Mouse (Mus musculus): ENCODE measurements around the gene Olfr159. TPM values are rescaled to one million over a fixed set of nuclear protein-coding genes. Genes with fewer than 3 reads are reported as not detected.

Gene Olfr159
- total and polyA plus RNA-seq, 3 experiments: not detected

DNA sequence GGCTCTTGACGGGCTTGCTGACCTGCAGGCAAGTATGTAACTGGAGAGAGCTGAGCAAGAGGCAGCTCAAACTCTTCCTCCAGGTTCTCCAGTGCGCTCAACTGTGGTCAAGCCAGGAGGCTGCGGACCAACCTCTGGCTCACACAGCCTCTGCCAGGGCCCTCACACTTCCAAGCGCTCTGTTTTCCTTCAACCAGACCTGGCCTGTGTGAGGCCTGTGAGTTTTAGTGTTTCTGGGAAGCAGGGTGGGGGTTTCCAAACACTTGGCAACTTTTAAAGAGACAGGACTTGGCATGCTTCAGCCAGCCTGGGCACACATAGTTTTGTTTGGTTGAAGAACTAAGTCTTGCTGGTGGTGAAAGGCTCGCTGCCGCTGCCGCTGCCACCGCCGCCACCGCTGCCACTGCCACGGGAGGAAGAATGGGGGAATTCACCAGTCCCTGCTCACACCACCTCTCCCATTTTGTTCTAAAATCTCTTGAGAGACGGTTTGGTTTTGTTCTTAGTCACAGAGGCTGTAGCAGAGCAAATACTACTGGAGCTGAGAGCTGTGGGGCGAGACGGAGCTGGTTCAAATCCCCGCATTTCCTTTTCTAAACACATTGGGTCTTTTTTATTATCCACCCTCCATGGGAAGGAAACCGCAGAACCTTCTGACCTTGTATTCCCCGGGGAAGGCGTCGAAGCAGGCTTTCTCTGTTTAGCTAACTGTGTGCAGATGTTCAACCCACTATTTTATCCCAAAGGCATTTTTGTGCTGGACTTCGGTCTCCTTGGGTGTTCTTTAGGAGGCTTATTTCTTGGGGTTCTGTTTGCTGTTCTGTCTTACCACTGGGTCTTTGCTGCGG lies 11.0 kb downstream of the Olfr159 start:
- no peak overlapping the region for H3K27ac ChIP-seq (ENCODE audit: control insufficient read depth, low read depth, low read length)
- TF ChIP-seq RAD21 (IDR thresholded peaks at IDR 0.05; ENCODE audit: low read depth, low read length) (no peak), MAX (IDR thresholded peaks at IDR 0.05; ENCODE audit: low read length) (no peak)

DNA sequence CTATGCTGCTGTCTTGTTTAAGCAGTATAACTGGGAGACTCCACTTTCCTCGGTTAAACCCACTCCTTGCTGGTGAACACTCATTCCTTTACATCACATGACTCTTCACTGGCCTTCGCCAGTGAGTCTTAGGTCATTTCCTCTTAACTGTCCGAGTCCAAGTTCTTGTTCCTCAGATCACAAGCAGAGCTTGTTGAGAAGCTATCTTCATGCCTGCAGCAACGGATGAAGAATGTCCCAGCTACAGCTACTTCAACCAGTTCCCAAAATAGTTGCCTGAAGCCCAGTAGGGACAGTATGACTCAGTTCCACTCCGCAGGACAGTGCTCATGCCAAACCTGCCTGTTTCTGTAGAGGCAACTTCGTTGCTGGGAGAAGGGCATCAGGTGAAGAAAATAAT lies 13.6 kb downstream of the Olfr159 start:
- Histone ChIP-seq H3K79me2 (ENCODE audit: control insufficient read depth, insufficient read depth, low read length, poor library complexity) (no peaks in the 10 kb centered on the region), H3K9ac (ENCODE audit: control insufficient read depth, low read depth, low read length, poor library complexity, severe bottlenecking) (no peak overlapping the region), H3K9me3 (replicated peaks; ENCODE audit: insufficient read depth, low read length) (no peaks in the 10 kb centered on the region), H3K4me1 (ENCODE audit: control insufficient read depth in 1 of 2, insufficient read depth in 2 of 2, low read length in 2 of 2) (no peaks in the 10 kb centered on the region), H3K36me3 (ENCODE audit: control insufficient read depth in 1 of 2, insufficient read depth in 2 of 2, low read length in 2 of 2) (no peaks in the 10 kb centered on the region), H3K27ac (ENCODE audit: control insufficient read depth, low read depth, low read length) (no peak overlapping the region), H3K4me3 (ENCODE audit: control insufficient read depth in 1 of 2, insufficient read depth in 1 of 2, low read depth in 2 of 2, low read length in 2 of 2) (no peak overlapping the region), H3K27me3 (ENCODE audit: control insufficient read depth in 1 of 2, insufficient read depth in 2 of 2, low read length in 2 of 2) (no peaks in the 10 kb centered on the region; a peak in 1 of 4 replicates)
- no peak for TF ChIP-seq E2F4 (IDR thresholded peaks at IDR 0.05; ENCODE audit: borderline replicate concordance, low read depth, low read length)
- no peak for DNase-seq (ENCODE audit: low read depth, low spot score)

More for the DNA sequence above, 11.0 kb downstream of the Olfr159 start:
- Histone ChIP-seq H3K9ac (ENCODE audit: control insufficient read depth, low read depth, low read length, poor library complexity, severe bottlenecking) (no peak overlapping the region), H3K9me3 (replicated peaks; ENCODE audit: insufficient read depth, low read length) (no peaks in the 10 kb centered on the region), H3K4me1 (ENCODE audit: control insufficient read depth in 1 of 2, insufficient read depth in 2 of 2, low read length in 2 of 2) (no peaks in the 10 kb centered on the region), H3K79me2 (ENCODE audit: control insufficient read depth, insufficient read depth, low read length, poor library complexity) (no peaks in the 10 kb centered on the region), H3K27me3 (ENCODE audit: control insufficient read depth in 1 of 2, insufficient read depth in 2 of 2, low read length in 2 of 2) (no peaks in the 10 kb centered on the region; a peak in 1 of 4 replicates), H3K4me3 (ENCODE audit: control insufficient read depth in 1 of 2, insufficient read depth in 1 of 2, low read depth in 2 of 2, low read length in 2 of 2) (no peak overlapping the region), H3K36me3 (ENCODE audit: control insufficient read depth in 1 of 2, insufficient read depth in 2 of 2, low read length in 2 of 2) (no peaks in the 10 kb centered on the region)
- no peak for DNase-seq (ENCODE audit: low read depth, low spot score)

DNA sequence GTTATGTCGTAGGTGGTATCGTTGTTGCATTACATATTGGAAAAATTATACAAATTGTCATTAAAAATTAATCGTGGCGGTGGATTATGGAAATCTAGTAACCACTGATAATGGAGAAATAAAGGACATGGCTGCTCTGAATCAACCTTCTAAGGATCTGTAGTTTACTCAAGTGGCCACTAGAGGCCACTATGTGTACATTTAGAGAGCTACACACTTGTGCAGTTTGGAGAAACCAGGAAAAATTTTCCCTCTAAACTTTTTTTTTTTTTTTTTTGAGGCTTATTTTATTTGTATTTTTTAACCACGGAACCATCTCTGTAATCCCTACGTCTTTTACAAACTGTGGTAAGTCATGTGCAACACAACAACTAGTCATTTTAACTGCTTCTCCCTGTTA lies 25.6 kb downstream of the Olfr159 start:
- Histone ChIP-seq H3K4me3 (ENCODE audit: control insufficient read depth in 1 of 2, insufficient read depth in 1 of 2, low read depth in 2 of 2, low read length in 2 of 2) (no peak overlapping the region), H3K27me3 (ENCODE audit: control insufficient read depth in 1 of 2, insufficient read depth in 2 of 2, low read length in 2 of 2) (peaks cover 5 to 14% of the 10 kb centered on the region in 2 experiments), H3K9me3 (replicated peaks; ENCODE audit: insufficient read depth, low read length) (no peaks in the 10 kb centered on the region), H3K27ac (ENCODE audit: control insufficient read depth, low read depth, low read length) (no peak overlapping the region), H3K9ac (ENCODE audit: control insufficient read depth, low read depth, low read length, poor library complexity, severe bottlenecking) (no peak overlapping the region), H3K36me3 (ENCODE audit: control insufficient read depth in 1 of 2, insufficient read depth in 2 of 2, low read length in 2 of 2) (no peaks in the 10 kb centered on the region), H3K79me2 (ENCODE audit: control insufficient read depth, insufficient read depth, low read length, poor library complexity) (no peaks in the 10 kb centered on the region), H3K4me1 (ENCODE audit: control insufficient read depth in 1 of 2, insufficient read depth in 2 of 2, low read length in 2 of 2) (no peaks in the 10 kb centered on the region)
- TF ChIP-seq GATA1 (IDR thresholded peaks at IDR 0.05; ENCODE audit: low read depth, low read length) (no peak), POLR2A (IDR thresholded peaks at IDR 0.05; ENCODE audit: control insufficient read depth in 1 of 2, insufficient read depth in 1 of 2, low read depth in 1 of 2, low read length in 2 of 2, poor library complexity in 1 of 2) (no peak), SMC3 (IDR thresholded peaks at IDR 0.05; ENCODE audit: low read depth, low read length) (peak; percentile 40), RAD21 (IDR thresholded peaks at IDR 0.05; ENCODE audit: low read depth, low read length) (peak; percentile 53), ZC3H11A (IDR thresholded peaks at IDR 0.05; ENCODE audit: low read depth, low read length) (0 out of 2 replicates have a peak, but pooled peaks have one; percentile 11), CTCF (IDR thresholded peaks at IDR 0.05 in 2 of 3, conservative IDR thresholded peaks at IDR 0.05 in 1 of 3; ENCODE audit: control insufficient read depth in 1 of 3, insufficient read depth in 1 of 3, low read depth in 2 of 3, low read length in 3 of 3, poor library complexity in 1 of 3, severe bottlenecking in 1 of 3) (peak in 2 of 3 experiments; percentile 41 to 58; a peak in 4 of 6 replicates)
- DNase-seq (ENCODE audit: low read depth, low spot score): peak; percentile 40

Data from MEL (cell line).